ENCODE assay signal across 7 mouse cellular contexts in genomic region chr11:76846011-76846877, GRCm38 (mm10). TPM values are rescaled to one million over a fixed set of nuclear protein-coding genes. Genes with fewer than 3 reads are reported as not detected.
A peak's percentile ranks its signal among the peaks of the same experiment; 100 is the strongest.
DNase-seq lines count a peak whose midpoint lies in the region; ATAC-seq and TF ChIP-seq lines count a peak whose summit lies in the region.

No protein-coding gene starts in this region.

- under 1% methylated on average over 87 of the region's 90 CpGs for WGBS in embryonic facial prominence, embryonic 11.5 days
- WGBS in limb, embryonic 12.5 days: under 1% methylated on average over 90 of the region's 90 CpGs
- WGBS in midbrain, embryonic 13.5 days: 0% methylated on average over 81 of the region's 90 CpGs
- under 1% methylated on average over 90 of the region's 90 CpGs for WGBS in stomach, embryonic 16.5 days

- TF ChIP-seq CTCF in ES-Bruce4 (IDR thresholded peaks at IDR 0.05; ENCODE audit: low read depth, low read length): no peak

- peak overlapping the region; percentile 75 for H3K4me3 ChIP-seq in ES-Bruce4 (ENCODE audit: low read depth, low read length)
- H3K4me3 ChIP-seq in embryonic facial prominence, embryonic 11.5 days (ENCODE audit: low read depth, low read length): peak overlapping the region; percentile 94
- peak overlapping the region; percentile 95 for H3K4me3 ChIP-seq in limb, embryonic 12.5 days (replicated peaks)
- peak overlapping the region; percentile 76 for H3K4me3 ChIP-seq in midbrain, embryonic 13.5 days (replicated peaks)
- H3K4me3 ChIP-seq in stomach, embryonic 16.5 days (replicated peaks; ENCODE audit: low read length): peak overlapping the region; percentile 83

- H3K4me2 ChIP-seq in embryonic facial prominence, embryonic 11.5 days (ENCODE audit: low read depth, low read length): peak overlapping the region; percentile 98
- H3K4me2 ChIP-seq in limb, embryonic 12.5 days: peak overlapping the region; percentile 99
- H3K4me2 ChIP-seq in midbrain, embryonic 13.5 days (replicated peaks): peak overlapping the region; percentile 96
- H3K4me2 ChIP-seq in stomach, embryonic 16.5 days (ENCODE audit: low read depth, low read length): peak overlapping the region; percentile 97

- ATAC-seq in activated CD4-positive, CD25-positive, alpha-beta regulatory T cell, adult 4 months: peak; percentile 10
- ATAC-seq in embryonic facial prominence, embryonic 11.5 days (replicated peaks; ENCODE audit: insufficient number of reproducible peaks, low FRiP score, low TSS enrichment, low read depth): peak; percentile 58
- peak; percentile 23 to 55; a peak in 2 of 4 replicates for ATAC-seq in hematopoietic stem cell, adult 5-6 weeks (replicated peaks in 1 of 2; ENCODE audit: insufficient read depth in 1 of 2, low FRiP score in 2 of 2, low TSS enrichment in 1 of 2, low read depth in 1 of 2, poor library complexity in 2 of 2, severe bottlenecking in 2 of 2)
- peak; percentile 81 for ATAC-seq in limb, embryonic 12.5 days (ENCODE audit: insufficient number of reproducible peaks, insufficient read depth, low FRiP score, low TSS enrichment, low read depth)
- ATAC-seq in midbrain, embryonic 13.5 days: peak; percentile 90
- peak; percentile 67 for ATAC-seq in stomach, embryonic 16.5 days (ENCODE audit: insufficient read depth, low FRiP score)

- peak; percentile 28 for DNase-seq in embryonic facial prominence, embryonic 11.5 days (ENCODE audit: low spot score)

- H3K36me3 ChIP-seq in ES-Bruce4 (ENCODE audit: control insufficient read depth, insufficient read depth, low read length, poor library complexity, severe bottlenecking): no peaks in the 10 kb centered on the region
- no peaks in the 10 kb centered on the region for H3K36me3 ChIP-seq in embryonic facial prominence, embryonic 11.5 days (replicated peaks; ENCODE audit: control insufficient read depth, insufficient read depth, low read depth, low read length)
- no peaks in the 10 kb centered on the region for H3K36me3 ChIP-seq in limb, embryonic 12.5 days
- no peaks in the 10 kb centered on the region for H3K36me3 ChIP-seq in midbrain, embryonic 13.5 days
- H3K36me3 ChIP-seq in stomach, embryonic 16.5 days (ENCODE audit: control insufficient read depth, insufficient read depth, low read length): no peaks in the 10 kb centered on the region

- H3K27me3 ChIP-seq in ES-Bruce4 (ENCODE audit: control insufficient read depth, insufficient read depth, low read length, poor library complexity, severe bottlenecking): peaks cover 4% of the 10 kb centered on the region; the same call in 1 of the 2 replicates
- no peaks in the 10 kb centered on the region for H3K27me3 ChIP-seq in embryonic facial prominence, embryonic 11.5 days (ENCODE audit: control insufficient read depth, insufficient read depth, low read length)
- H3K27me3 ChIP-seq in limb, embryonic 12.5 days: no peaks in the 10 kb centered on the region
- no peaks in the 10 kb centered on the region for H3K27me3 ChIP-seq in midbrain, embryonic 13.5 days
- H3K27me3 ChIP-seq in stomach, embryonic 16.5 days (ENCODE audit: control insufficient read depth, insufficient read depth, low read length): no peaks in the 10 kb centered on the region

- no peak overlapping the region for H3K27ac ChIP-seq in ES-Bruce4 (ENCODE audit: insufficient read depth, low read length)
- peak overlapping the region; percentile 79 for H3K27ac ChIP-seq in embryonic facial prominence, embryonic 11.5 days (replicated peaks; ENCODE audit: low read depth, low read length)
- peak overlapping the region; percentile 90 for H3K27ac ChIP-seq in limb, embryonic 12.5 days
- H3K27ac ChIP-seq in midbrain, embryonic 13.5 days: peak overlapping the region; percentile 92
- peak overlapping the region; percentile 85 for H3K27ac ChIP-seq in stomach, embryonic 16.5 days (ENCODE audit: low read length)

- no peaks in the 10 kb centered on the region for H3K4me1 ChIP-seq in ES-Bruce4 (ENCODE audit: control insufficient read depth, insufficient read depth, low read length)
- no peaks in the 10 kb centered on the region; the same call in 1 of the 2 replicates for H3K4me1 ChIP-seq in embryonic facial prominence, embryonic 11.5 days (ENCODE audit: control insufficient read depth, insufficient read depth, low read length)
- H3K4me1 ChIP-seq in limb, embryonic 12.5 days (replicated peaks): peaks cover 26% of the 10 kb centered on the region
- peaks cover 45% of the 10 kb centered on the region for H3K4me1 ChIP-seq in midbrain, embryonic 13.5 days (replicated peaks)
- H3K4me1 ChIP-seq in stomach, embryonic 16.5 days (ENCODE audit: control insufficient read depth, insufficient read depth, low read length): peaks cover 31% of the 10 kb centered on the region

- TF ChIP-seq POLR2A in ES-Bruce4 (IDR thresholded peaks at IDR 0.05; ENCODE audit: insufficient read depth, low read length): no peak

- TF ChIP-seq EP300 in ES-Bruce4 (IDR thresholded peaks at IDR 0.05; ENCODE audit: insufficient read depth, low read depth, low read length): no peak

- peak overlapping the region; percentile 90 for H3K9ac ChIP-seq in ES-Bruce4 (ENCODE audit: low read depth, poor library complexity, severe bottlenecking)
- peak overlapping the region; percentile 88 for H3K9ac ChIP-seq in embryonic facial prominence, embryonic 11.5 days (replicated peaks; ENCODE audit: low read length)
- peak overlapping the region; percentile 92 for H3K9ac ChIP-seq in limb, embryonic 12.5 days (replicated peaks)
- H3K9ac ChIP-seq in midbrain, embryonic 13.5 days (replicated peaks): peak overlapping the region; percentile 94
- peak overlapping the region; percentile 91 for H3K9ac ChIP-seq in stomach, embryonic 16.5 days (ENCODE audit: low read length)

- H3K9me3 ChIP-seq in ES-Bruce4 (replicated peaks; ENCODE audit: control insufficient read depth, insufficient read depth, low read length, poor library complexity, severe bottlenecking): no peaks in the 10 kb centered on the region
- no peaks in the 10 kb centered on the region for H3K9me3 ChIP-seq in embryonic facial prominence, embryonic 11.5 days (replicated peaks; ENCODE audit: control insufficient read depth, low read length)
- H3K9me3 ChIP-seq in limb, embryonic 12.5 days: no peaks in the 10 kb centered on the region
- no peaks in the 10 kb centered on the region for H3K9me3 ChIP-seq in midbrain, embryonic 13.5 days
- H3K9me3 ChIP-seq in stomach, embryonic 16.5 days (replicated peaks; ENCODE audit: control insufficient read depth, low read length): no peaks in the 10 kb centered on the region

RNA-seq across cellular contexts. Expression of gene Cpd, which starts 0.6 kb away (rescaled TPM):
- 30.1 and 30.9 TPM in 2 replicates for polyA plus RNA-seq in ES-Bruce4 (2011; ENCODE audit: insufficient read depth, insufficient read length, low read depth, missing spikeins)
- 1 to 10 TPM; 4.8 to 6.1 TPM for polyA plus RNA-seq in activated CD4-positive, CD25-positive, alpha-beta regulatory T cell, adult 4 months (2017; shearing (Covaris generic))
- 14.3 and 15.0 TPM in 2 replicates for polyA plus RNA-seq in embryonic facial prominence, embryonic 11.5 days (2014; fragmentation: Nextera tagmentation; extraction: Ambion mirVana)
- 10.4 and 16.8 TPM in 2 replicates for total RNA-seq in hematopoietic stem cell, adult 5-6 weeks (2017)
- polyA plus RNA-seq in limb, embryonic 12.5 days (2016; fragmentation: Nextera tagmentation; extraction: Ambion mirVana): 14.8 and 16.6 TPM in 2 replicates
- 5.8 and 6.5 TPM in 2 replicates for polyA plus RNA-seq in midbrain, embryonic 13.5 days (2015; fragmentation: Nextera tagmentation; extraction: Ambion mirVana)
- 10.2 and 10.5 TPM in 2 replicates for polyA plus RNA-seq in stomach, embryonic 16.5 days (2015; fragmentation: Nextera tagmentation; extraction: Ambion mirVana)

RNA-seq across cellular contexts. Expression of gene Tmigd1, which starts 55.7 kb away (rescaled TPM):
- polyA plus RNA-seq in ES-Bruce4 (2011; ENCODE audit: insufficient read depth, insufficient read length, low read depth, missing spikeins): not detected in 2 replicates
- 1 to 10 TPM; 1.8 to 2.5 TPM for polyA plus RNA-seq in activated CD4-positive, CD25-positive, alpha-beta regulatory T cell, adult 4 months (2017; shearing (Covaris generic))
- polyA plus RNA-seq in embryonic facial prominence, embryonic 11.5 days (2014; fragmentation: Nextera tagmentation; extraction: Ambion mirVana): not detected in 2 replicates
- not detected in 2 replicates for total RNA-seq in hematopoietic stem cell, adult 5-6 weeks (2017)
- polyA plus RNA-seq in limb, embryonic 12.5 days (2016; fragmentation: Nextera tagmentation; extraction: Ambion mirVana): not detected in 2 replicates
- polyA plus RNA-seq in midbrain, embryonic 13.5 days (2015; fragmentation: Nextera tagmentation; extraction: Ambion mirVana): not detected in 2 replicates
- 0.36 and 0.37 TPM in 2 replicates for polyA plus RNA-seq in stomach, embryonic 16.5 days (2015; fragmentation: Nextera tagmentation; extraction: Ambion mirVana)

Comparison
In these comparisons a context has a peak if more than half of its experiments do, and no peak if none do; other contexts are left out.
1. ATAC-seq: peak in every context shown above with its lines; median percentile 90 in midbrain, embryonic 13.5 days; 81 in limb, embryonic 12.5 days; 67 in stomach, embryonic 16.5 days; 58 in embryonic facial prominence, embryonic 11.5 days; 39 in hematopoietic stem cell, adult 5-6 weeks; 10 in activated CD4-positive, CD25-positive, alpha-beta regulatory T cell, adult 4 months.